ENCODE assay signal across 15 mouse cellular contexts in the genomic region with DNA sequence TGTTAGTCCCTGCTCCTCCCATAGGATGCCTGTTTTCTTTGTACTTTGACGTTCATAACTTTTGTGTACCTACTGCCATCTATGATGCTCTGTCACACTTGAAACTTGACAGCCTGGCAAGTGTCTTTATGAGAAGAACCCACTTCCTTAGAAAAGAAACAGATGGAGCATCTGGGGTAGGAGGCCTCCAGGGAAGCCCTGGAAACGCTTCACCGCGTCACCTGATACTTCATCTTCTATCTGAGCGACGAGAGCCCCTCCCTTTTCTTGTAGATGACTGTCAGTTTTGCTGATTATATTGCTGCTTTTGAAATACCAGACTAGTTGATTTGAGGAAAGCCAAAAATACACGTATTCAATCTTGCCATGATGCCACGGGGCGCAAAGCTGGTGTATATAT.
"Had no signal": no experiment of that assay in that cellular context is flagged by ENCODE, and none has a peak within 500 bp of the region (broad histone marks: within the 10 kb centered on the region; RNA-seq: fewer than 3 reads in every experiment).

No protein-coding gene starts in this region.

- H3K4me2 ChIP-seq: limb, embryonic 12.5 days; liver, embryonic 13.5 days; lung, embryonic 15.5 days; midbrain, embryonic 11.5 days; midbrain, embryonic 15.5 days had no signal

- H3K4me3 ChIP-seq: layer of hippocampus, adult 2 months; limb, embryonic 12.5 days; liver, embryonic 13.5 days; lung, embryonic 15.5 days; megakaryocyte, embryonic 14.5 days; midbrain, embryonic 15.5 days had no signal

- H3K9me3 ChIP-seq: limb, embryonic 12.5 days; liver, embryonic 13.5 days; lung, embryonic 15.5 days; megakaryocyte, embryonic 14.5 days; midbrain, embryonic 15.5 days had no signal

- H3K9ac ChIP-seq: limb, embryonic 12.5 days; liver, embryonic 13.5 days; liver, postnatal 0 days; lung, embryonic 15.5 days; midbrain, embryonic 15.5 days had no signal

- ATAC-seq: liver, postnatal 0 days; midbrain, embryonic 15.5 days had no signal

- H3K4me1 ChIP-seq: limb, embryonic 12.5 days; liver, embryonic 13.5 days; lung, embryonic 15.5 days; midbrain, embryonic 15.5 days had no signal

- H3K27me3 ChIP-seq: limb, embryonic 12.5 days; liver, embryonic 13.5 days; lung, embryonic 15.5 days; megakaryocyte, embryonic 14.5 days; midbrain, embryonic 15.5 days had no signal

- DNase-seq: kidney, postnatal 10 days; kidney, postnatal 4 days; liver; liver, embryonic 13.5 days; liver, postnatal 0 days; lung, postnatal 14 days; right cerebral cortex, postnatal 14 days; thymus, postnatal 14 days had no signal

- H3K27ac ChIP-seq: layer of hippocampus, adult 2 months; limb, embryonic 12.5 days; liver, embryonic 13.5 days; lung, embryonic 15.5 days; macrophage; midbrain, embryonic 15.5 days had no signal
